Mouse (Mus musculus) retina, postnatal 1 day (tissue): ENCODE results near the gene Nptx2.

Experiments used
- DNase-seq: peaks from one replicate; pipeline ENCODE4 v3.0.0-alpha.2; 2012

Gene Nptx2

DNA sequence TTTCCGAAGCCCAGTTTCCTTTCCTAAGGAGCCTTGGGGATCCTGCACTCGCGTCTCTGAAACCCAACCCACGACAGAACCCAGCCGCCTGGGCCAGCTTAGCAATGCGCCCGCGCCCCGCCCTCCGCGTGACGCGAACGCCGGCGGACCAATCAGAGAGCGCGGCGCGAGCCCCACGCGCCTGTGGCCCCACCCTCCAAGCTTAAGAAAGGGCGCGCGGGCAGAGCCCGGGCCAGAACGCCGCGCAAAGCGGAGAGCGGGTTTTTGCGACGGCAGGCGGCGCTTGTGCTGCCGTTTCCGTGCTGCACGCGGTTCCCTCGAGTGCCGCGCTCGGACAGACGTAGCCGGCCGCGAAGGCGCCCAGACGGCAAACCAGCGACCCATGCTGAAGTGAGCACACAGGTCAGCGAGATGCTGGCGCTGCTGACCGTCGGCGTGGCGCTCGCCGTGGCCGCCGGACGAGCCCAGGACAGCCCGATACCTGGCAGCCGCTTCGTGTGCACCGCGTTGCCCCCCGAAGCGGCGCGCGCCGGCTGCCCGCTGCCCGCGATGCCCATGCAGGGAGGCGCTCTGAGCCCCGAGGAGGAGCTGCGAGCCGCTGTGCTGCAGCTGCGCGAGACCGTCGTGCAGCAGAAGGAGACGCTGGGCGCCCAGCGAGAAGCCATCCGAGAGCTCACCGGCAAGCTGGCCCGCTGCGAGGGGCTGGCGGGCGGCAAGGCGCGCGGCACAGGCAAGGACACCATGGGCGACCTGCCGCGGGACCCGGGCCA, at the start of gene Nptx2:
TSS of gene Nptx2 (plus strand) at position 250 of the 770 bp plus-strand sequence.
- peak; percentile 96 for DNase-seq

DNA sequence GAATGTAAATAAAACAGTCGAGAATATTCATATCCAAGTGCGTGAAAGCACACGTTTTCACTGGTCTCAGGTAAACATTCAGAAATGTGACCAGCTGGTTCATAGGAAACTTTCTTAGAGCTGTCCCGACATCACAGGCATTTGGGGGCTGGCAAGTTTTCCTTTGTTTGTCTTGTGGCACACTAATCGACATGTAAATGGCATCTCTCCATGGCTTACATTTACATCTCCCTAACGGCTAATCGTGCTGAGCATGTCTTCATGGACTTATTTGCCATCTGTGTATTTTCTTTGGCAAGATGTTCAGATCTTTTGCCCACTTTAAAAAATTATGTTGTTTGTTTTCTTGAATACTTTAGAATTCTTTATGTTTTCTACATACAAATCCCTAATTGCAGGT, 49.2 kb upstream of the Nptx2 start:
- DNase-seq = no peak

DNA sequence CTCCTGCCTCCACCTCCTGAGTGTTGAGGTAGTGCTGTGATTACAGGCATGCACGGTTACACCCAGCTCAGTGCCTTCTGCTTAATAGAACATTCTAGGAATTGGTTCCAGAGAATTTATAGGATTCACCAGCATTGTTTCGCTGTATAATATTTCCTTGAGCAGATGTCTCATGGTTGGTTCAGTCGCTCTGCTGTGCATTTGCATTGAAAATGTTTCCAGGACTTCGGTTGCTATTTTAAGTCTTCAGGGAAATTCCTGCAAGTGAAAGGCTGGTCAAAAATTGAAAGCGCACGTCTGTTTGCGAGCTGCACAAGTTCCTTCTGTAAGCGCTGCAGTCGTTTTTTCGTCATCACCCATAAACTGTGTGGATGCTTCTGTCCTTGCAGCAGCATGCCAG, 41.5 kb upstream of the Nptx2 start:
- DNase-seq = no peak

DNA sequence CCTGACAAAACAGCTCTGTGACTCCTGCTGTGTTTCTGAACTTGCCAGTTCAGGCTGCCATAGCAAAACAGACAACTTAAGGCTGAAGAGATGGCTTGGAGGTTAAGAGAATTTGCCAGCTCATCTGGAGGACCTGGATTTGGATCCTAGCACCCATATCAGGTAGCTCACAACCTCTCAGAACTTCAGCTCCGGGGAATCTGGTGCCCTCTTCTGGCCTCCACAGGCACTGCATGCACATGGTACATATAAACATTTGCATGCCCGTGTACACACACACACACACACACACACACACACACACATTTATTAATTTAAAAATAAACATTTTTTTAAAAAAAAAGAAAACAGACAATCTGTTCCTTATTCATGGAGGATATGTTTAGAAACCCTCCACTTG, 40.0 kb upstream of the Nptx2 start:
- DNase-seq = no peak

DNA sequence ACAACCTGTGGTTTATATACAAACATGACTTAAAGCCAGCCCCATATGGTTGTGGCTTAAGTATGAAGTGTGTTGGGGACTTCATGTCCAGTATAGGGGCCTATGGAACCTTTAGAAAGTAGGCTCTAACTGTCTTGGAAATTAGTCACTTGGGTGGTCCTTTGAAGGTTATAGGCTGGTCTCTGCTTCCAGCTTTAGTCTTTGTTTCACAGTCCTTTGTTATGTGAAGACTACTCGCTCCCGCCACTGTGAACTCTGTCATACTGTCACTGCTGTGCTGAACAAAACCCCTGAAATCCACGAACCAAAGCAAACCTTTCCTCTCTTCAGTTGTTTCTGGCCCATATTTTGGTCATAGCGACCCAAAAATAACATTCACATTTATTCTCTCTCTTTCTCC, 39.5 kb upstream of the Nptx2 start:
- no peak for DNase-seq

DNA sequence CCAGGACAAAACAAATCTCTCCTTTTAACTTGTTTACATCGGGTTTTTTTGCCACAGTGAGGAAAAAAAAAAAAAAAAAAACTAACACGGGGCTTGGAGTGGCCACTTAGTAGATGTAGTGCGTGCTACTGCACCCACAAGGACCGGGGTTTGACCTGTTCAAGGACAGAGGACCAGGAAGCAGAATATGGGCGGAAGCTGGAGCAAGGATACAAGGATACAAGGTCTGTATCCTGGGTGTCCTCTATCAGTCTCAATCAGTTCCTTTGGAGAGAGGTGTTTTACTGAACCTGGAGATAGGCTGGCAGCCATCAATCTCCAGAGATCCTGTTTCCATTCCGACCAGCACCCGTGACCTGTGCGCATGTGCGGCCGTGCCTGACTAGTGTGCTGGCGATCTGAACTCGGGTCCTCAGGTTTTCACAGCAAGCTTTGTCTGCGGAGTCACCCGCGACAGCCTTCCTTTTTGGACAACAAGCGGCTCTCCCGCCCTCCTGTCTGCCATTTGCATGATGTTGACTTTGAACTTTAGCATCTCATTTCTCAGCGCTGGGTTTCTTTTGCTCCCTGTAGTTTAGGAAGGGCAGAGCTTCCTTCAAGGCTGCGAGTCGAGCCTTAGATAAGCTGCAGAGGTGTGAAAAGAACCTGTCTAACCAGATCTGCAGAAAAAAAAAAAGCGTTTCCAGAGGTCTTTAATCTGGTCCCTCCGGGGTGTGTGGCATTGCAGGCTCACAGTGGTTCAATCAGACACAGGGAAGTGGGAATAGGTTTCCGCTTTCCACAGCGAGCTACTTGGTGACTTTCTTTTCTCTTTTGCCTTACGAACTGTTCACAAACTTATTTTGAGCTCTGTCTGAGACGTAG, 38.8 kb upstream of the Nptx2 start:
- no peak for DNase-seq

DNA sequence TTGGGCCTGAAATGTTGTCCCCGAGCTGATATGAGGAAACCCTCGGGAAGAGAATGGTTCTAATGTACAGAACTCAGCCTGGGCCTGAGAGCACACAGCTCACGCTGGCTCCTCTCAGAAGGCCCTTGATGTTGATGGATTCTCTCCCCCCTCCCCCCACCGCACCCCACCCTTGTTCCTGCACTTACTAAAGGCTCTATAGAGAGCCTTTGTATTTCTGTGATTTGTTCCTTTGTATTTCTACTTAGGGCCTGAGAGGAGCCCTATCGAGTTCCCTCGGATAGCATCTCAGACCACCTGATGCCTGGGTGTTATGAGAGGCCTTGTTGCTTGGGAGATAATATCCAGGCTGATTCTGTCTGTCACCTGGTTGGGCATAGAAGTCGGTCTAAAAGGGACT, 36.3 kb upstream of the Nptx2 start:
- no peak for DNase-seq

DNA sequence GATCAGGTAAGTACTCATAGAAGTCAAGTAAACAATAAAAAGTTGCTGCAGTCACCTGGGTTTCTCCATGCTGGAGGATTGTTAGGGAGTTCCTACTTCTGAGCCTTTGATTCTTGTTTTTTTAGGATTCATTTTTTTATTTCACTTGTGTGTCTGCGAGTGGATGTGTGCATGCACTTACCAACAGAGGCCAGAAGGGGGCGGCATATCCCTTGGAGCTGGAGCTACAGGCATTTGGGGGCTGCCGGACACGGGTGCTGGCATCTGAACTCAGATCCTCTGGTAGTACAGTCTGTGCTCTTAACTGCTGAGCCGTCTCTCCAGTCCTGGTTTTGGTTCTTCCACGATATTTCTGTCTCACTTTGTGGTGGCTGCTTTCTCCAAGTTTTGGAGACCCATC, 31.0 kb upstream of the Nptx2 start:
- peak; percentile 32 for DNase-seq

DNA sequence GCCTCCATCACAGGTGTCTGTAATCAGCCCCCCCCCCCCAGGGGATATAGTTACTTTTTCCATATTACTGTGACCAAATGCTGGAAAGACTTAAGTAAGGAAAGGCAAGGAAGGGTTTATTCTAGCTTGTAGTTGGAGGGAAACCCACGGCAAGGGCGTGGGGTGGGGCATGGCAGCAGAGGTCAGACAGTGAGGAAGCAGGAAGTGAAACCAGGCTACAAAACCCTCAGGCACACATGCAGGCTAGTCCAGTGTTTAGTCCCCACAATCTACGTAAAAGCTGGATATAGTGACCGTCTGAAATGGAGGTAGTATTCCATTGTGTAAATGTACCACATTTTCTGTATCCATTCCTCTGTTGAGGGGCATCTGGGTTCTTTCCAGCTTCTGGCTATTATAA, 30.5 kb upstream of the Nptx2 start:
- DNase-seq = no peak

DNA sequence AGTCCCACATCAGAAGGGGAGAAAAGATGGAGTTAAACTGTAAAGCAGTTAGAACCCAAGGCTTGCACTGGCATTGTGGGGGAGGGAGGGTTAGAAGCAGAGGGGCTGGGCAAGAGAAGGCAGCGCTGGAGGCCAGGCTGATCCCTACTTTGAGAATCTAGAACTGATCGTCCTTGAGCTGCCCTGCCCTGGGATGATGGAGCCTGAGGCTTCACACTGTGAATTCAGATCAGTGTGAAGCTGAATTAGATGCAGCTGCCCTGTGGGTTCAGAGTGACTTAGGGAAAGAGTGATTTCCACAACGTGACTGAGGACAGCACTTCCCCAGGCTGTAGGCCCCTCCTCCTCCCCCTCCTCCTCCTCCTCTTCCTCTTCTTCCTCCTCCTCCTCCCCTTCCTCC, 25.6 kb upstream of the Nptx2 start:
- no peak for DNase-seq

DNA sequence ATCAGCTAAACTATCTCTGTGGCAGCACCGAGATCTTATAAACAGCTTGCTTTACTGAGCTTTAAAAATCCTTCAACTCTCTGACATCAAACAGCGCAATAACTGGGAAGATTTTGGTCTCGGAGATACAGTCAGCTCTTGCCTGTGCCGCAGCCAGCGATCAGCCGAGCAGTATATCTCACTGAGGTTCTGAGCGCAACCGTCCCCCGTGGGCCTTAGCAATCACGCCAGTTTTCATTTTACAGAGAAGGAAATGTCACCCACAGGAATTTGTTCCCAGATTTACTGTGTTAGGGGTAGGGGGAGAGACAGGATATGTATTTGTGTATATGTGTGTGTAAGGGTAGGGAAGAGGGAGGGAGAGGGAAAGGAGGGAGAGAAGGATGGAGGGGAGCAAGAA, 20.9 kb upstream of the Nptx2 start:
- DNase-seq = no peak

DNA sequence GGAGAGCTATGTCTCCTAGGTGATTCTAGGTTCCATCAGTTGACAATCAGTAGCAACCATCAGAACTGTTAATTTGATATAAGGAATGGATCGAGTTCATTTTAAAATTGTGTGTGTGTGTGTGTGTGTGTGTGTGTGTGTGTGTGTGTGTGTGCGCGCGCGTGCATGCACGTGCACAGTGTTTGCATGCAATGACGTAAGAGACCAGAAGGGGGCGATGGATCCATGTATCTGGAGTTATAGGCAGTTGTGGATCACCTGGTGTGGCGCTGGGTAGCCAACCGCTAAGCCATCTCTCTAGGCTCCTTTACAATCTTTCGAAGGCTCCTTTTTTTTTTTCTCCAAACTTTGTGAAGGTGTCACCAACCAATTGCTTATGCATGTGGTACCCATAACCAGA, 16.6 kb upstream of the Nptx2 start:
- no peak for DNase-seq

DNA sequence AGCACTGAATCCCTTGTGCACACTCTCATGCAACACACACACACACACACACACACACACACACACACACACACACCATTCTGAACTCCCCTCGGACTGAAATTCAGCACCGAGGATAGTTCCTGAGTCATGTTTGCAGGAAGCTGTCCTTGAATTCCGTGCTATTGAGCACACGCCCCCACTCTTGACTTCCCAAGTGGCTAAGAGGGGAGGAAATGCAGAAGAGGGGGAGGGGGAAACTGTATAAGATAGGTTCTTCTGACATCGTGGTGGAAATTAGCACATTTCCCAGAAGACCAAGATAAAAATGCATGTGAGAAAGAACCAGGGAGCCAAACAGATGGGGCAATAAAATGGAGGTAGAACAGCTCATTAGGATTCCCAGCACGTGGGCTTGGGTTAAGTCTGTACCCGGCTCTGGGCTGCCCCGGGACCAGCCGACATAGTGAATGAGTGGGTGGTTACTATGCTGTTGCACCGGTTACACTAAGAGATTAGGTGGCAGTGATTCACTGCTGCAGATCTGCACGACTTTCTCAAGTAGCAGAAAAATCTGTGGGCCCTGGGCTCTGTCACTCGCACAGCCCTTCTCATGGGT, 2.9 kb upstream of the Nptx2 start:
- DNase-seq = peak; percentile 65

DNA sequence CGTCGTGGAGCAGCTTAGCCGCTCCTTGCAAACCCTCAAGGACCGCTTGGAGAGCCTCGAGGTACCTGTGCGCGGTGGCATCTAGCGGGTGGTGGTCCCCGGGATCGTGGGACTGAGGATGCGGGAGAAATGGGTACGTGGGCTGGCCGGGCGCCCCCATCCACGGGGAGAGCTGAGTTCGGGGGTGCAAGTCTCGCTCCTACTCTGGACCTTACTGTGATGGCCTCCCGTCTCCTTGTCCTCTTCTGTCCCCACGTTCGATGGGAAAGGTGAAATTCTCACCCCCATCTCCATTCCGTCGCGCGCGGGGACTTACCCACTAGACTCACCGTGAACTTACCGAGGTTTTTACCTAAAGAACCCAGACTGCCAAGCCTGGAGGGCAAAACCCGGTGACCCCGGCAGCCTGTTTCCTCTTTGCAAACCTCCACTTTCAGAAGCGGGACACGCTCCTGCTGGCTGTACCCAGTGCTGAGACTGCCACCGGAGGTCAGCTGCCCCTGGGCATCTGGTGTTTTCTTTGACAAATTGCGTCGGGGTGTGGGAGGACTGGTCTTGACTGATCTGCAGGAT, 807 bp downstream of the Nptx2 start:
- DNase-seq = peak; percentile 54

DNA sequence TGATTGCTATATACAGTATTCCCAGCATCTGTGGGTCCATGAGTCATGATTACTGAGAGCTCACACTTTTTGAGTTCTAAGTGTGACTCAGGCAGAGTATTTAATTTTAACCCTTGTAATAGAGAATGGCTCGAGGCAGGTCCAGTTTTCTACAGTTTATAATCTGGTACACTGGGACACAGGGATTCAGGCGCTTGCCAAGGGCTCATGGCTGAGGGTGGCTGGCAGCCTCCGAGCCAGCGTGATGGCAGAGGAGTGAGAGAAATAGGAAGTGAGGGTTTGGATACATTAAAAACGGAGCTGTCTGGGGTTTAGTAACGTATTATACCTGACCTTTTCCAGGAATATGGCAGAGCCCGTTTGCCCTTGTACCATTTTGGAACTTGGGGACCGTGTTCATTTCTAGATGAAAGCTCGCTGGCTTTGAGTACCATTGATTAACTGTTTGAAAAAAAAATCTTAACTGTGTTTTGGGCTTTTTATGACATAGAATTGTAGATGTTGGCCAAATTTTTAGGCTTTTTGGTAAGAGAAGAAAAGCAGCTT, 1.7 kb downstream of the Nptx2 start:
- no peak for DNase-seq

DNA sequence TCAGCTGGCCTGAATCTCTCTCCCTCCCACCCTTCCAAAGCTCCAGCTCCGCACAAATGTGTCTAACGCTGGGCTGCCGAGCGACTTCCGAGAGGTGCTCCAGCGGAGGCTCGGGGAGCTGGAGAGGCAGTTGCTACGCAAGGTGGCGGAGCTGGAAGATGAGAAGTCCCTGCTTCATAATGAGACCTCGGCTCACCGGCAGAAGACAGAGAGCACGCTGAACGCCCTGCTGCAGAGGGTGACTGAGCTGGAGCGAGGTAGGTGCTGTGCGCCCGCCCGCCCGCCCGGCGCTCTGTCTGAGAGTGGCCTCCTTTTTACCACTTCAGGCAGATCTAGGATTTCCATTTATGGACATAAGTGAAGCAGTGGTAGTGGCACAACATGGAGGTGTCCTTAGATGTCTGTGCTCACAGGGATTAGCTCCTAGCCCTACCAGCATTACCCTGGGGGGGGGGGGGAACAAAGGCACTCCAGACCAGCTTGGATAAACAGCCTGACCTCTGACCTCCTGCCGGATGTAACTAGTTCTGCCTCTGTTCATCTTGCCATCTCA, 2.5 kb downstream of the Nptx2 start:
- DNase-seq = peak; percentile 72

DNA sequence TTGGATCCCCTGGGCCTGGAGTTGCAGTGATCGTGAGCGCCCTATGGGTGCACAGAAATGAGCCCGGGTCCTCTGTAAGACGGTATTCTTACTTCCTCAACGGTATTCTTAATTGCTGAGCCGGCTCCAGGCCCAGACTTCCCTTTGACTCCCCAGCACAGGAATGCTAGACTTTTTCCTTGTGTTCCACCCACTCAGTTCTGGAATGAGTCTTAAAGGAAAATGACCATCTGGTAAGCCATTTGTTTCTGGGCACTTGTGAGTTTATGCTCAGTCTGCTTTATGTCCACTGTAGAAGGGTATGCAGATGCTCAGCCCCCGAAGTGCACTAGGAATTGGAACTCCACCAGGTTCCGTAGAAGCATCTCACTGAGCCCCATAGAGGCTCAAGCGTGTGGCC, 4.3 kb downstream of the Nptx2 start:
- DNase-seq = no peak

DNA sequence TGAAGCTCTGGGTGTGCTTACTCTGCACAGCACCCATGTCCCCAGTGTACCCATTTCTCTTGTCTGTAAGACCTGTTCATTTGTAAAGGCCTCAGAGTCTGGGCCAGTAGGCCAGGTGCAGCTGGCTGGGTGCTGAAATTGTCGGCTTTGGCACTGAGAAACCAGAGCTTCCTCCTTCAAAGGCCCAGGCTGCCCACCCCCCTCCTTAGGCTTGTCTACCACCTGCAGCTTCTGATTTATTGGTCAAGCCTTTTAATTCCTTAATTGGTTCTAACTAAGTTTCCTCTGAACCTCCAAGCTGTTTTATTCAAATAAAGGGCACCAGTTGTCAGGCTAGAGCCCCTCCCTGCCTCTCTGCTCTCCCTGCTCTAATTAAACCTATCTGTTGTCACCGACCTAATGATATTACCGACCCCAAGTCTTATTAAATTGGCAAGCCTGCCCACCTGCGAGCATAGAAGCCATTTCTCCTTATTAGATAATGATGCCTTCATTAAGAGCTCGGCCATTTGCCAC, 5.0 kb downstream of the Nptx2 start:
- peak; percentile 64 for DNase-seq

DNA sequence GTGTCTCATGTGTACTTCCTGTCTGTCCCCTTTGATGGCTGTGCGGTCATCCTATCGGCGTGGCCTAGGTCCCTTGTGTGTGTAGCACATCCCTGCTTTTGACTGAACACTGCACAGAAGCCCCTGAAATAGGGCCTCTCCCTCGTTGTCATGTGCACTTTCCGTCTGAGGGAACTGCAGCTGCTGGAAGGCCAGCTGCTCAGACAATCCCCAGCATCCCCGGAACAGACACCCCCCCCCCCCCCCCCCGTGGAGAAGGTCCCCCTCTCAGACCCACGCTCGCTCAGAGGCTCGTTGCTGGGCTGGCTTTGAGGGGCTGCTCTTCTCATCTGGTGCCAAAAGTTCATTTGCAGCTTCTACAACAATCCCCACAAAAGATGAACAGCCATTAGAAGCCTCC, 11.0 kb downstream of the Nptx2 start:
- peak; percentile 91 for DNase-seq

DNA sequence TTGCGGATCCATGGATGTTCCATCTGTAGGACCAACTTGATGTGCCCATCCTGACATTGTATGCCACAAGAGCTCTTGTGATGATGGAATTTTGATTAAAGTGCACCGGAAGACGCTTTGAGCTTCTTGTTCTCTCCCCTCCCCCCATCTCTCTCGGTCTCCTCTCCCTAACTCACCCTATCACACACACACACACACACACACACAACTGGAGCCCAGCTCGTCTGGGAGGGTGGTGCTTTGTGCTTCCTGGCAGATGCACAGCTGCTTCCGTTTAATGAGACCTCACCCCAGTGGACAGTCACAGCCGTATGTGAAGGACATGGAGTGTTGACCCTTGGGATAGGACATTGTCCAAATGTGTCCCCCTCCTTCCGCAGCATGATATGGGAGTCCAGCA, 11.7 kb downstream of the Nptx2 start:
- DNase-seq = peak; percentile 61

DNA sequence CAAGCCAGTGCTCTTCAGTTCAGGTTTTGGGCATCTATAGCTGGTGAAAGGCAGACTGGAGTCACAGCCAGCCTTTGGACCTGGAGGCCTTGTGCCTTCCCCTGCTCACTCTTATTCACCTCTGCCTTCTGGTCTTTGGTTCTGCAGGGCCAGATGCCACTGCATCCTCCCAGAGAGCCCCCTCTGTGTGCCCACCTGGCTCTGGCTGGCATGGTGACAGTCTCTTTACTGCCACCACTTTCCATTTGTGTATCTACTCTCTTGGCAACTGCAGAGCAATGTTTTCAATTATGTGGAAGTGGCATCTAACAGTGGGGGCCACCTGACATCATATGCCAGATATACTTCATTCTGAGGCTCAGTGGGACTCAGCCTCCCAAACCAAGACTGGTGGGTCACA, 12.8 kb downstream of the Nptx2 start:
- DNase-seq = no peak

DNA sequence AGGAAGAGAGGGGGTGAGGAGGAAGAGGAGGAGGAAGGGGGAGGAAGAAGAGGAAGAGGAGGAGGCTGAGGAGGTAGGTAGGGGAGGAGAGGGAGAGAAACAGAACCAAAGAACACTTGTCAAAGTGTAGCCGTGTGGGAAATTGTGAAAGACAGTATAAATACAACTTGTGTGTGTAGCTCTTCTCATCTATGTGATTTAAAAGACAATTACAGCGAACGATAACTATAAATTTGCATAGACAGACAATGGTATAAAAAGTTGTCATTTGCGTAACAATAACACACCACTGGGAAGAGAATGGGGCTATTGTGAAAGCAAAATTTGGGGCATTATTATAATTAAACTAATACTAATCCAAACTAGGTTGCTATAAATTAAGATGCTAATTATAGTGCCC, 20.0 kb downstream of the Nptx2 start:
- peak; percentile 30 for DNase-seq

DNA sequence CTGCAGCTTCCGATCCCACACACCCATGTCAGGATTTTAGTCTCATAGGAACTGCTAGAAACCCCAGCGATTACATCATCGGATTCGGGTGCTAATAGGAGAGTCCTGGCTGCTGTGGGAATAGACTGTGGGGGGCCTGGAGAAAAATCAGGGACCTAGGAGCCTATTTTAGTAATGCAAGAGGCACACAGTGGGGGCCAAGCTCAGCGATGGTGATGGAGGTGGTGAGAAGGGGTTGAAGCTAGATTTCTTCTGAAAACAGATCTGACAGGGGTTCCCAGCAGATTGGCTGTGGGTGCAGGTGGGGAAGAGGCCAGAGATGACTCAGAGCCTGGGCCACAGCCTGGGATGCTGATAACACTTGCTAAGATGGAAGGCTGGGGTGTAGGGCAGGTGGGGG, 39.4 kb downstream of the Nptx2 start:
- no peak for DNase-seq
